Mouse (Mus musculus) gastrocnemius, postnatal 36 days (tissue): Measurements from ENCODE around the gene Armcx5. TPM values are rescaled to one million over a fixed set of nuclear protein-coding genes. Genes with fewer than 3 reads are reported as not detected.
"Not testable (repeated sequence)": the region's sequence is repeated elsewhere in the genome, so short reads cannot be mapped to it uniquely, and the experiment has no call there.

Experiments
- DNase-seq, 2 experiments: peaks; one replicate each; pipeline ENCODE4 v3.0.0; 2022
- intact Hi-C: fragments of 180-260 bp; cut with DNase I; formaldehyde crosslinking; loops from one replicate; pipeline ENCODE4 v1.15.1; 2025
- long read RNA-seq, 2 experiments: library from polyadenylated mRNA; stranded (forward); transcript quantifications; one replicate each; pipeline ENCODE4 v2.0.0; 2021
- total RNA-seq, 2 experiments: library from RNA; stranded (reverse); gene quantifications; 2 replicates each; pipeline ENCODE4 v1.2.3; 2021

Gene Armcx5
- total RNA-seq = 1 to 10 TPM; 2.6 to 3.8 TPM
- long read RNA-seq, experiment 1, partial matches to known transcripts = 0 of 1 reads
- long read RNA-seq, experiment 1, other reads (novel, unspliced or antisense) = 0 of 1 reads
- long read RNA-seq, experiment 2, partial matches to known transcripts = 0 of 4 reads
- long read RNA-seq, experiment 2, other reads (novel, unspliced or antisense) = 0 of 4 reads

DNA sequence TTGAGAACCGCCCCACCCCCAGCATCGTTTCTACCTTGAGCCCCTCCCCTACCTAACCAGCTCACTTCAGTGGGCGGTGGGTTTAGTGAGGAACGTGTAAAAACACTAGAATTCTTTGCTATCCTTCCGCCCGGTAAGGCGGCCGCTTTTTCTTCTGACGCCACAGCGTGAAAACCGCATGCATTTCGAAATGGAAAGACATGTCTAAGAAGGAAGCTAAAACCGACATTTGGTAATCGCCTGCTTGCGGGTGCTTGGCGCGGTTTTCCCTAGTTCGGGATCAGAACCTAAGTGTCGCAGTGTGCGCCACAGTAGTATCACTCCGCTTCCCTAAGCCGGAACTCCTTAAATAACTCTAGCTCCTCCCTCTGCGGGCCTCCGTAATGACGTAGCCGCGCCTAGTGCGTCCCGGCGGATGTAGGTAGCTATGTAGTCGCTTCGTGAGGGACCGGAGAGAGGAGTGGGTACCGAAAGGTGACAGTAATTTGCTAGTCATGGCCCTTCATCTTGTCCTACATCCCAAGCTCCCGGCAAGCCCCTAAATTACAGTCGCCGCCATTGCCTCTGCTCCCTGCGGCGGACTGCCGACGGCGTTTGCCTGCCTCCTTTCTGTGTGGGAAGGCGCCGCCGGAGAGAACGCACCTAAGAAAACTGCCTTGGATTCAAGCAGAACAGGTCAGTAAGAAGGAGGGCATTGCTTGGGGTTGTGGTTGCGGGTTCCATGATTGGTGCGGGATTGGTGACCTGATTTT lies at the start of gene Armcx5, which contains the start of gene Gprasp1:
Gene Armcx5 (plus strand): TSS at position 430 of the 752 bp plus-strand sequence.
Gene Gprasp1 (plus strand): TSS at position 430 of the 752 bp plus-strand sequence.
- intact Hi-C loops = no loop called here
- DNase-seq = peak; percentile 71 to 76

DNA sequence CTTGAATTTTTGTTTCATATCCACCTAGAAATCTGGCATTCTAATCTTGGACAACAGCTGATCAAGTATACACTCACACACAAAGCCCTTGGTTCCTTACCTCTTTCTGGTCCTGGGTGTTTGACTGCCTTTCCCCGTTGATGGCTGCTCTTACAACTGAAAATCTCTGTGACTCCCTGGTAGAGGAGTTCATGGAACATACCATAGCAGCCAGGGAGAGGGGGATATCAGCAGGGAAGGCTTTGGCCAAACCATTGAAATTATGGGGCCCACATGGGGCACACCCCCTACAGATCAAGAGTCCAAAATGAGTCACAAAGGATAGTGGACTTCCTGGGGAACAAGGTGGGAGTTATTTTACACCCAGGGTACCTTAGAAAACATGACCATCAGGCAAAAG lies 48.9 kb upstream of the Armcx5 start, which contains the start of gene Tcp11x2:
Gene Tcp11x2 (minus strand): TSS at position 158 of the 400 bp plus-strand sequence.
- intact Hi-C loops = no loop called here
- no peak for DNase-seq

DNA sequence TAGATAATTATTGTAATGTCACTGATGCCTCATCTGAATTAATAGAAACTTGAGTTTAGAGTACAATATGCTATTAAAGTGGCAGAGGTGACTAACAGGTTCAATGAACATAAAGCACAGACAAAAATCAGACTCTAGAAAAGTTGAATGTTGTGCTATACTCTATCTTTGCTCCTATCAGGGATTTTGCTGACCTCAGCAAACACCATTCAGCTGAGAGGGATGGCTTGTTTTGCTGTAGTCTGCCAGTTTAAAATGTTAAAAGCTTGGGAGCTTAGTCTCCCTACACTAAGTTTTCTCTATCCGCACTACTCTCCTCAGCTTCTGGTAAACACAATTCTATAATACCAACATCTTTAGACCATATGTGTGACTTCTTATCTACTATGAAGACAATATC lies 39.4 kb upstream of the Armcx5 start:
- no peak for DNase-seq
- intact Hi-C loops = no loop called here

DNA sequence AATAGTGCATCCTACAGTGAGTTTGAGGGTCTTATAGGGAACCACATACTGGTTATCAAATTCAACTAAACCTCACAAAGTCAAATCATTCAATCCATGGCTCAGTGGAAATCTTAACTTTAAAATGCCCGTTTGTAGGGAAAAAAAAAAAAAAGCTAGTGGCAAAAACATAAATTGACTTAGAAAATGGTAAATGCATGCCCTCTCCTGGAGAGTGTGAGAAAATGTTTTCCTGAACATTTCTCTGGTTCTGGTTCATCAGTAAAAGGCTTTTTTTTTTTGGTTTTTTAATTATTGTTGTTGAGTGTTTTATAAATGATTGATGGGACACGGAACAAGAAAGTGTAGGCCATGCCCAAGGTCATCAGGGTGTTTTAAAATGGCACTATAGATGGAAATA lies 38.2 kb upstream of the Armcx5 start:
- intact Hi-C loops = loop anchor here (2.0 kb wide), 1 partner anchor 52 kb away; no protein-coding TSS in a partner anchor
- no peak for DNase-seq

DNA sequence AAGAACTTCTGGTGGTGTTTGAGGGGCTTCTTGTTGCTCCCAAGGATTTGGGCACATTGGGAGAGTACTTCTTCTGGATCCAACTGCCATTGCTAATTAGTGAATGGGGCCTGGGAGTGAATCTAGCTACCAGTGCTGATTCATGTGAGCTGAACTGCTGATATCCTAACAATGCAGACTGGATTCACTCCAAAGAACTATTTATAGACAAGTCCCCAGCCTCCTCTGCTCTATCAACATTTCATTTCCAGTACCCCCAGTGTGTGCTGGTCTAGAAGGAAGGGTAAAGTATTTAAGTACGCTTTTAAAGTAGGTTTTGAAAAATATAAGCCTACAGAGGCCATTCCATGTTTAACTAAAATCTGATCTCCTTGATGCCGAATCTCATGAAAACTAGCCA lies 29.7 kb upstream of the Armcx5 start:
- intact Hi-C loops = no loop called here
- DNase-seq = no peak

DNA sequence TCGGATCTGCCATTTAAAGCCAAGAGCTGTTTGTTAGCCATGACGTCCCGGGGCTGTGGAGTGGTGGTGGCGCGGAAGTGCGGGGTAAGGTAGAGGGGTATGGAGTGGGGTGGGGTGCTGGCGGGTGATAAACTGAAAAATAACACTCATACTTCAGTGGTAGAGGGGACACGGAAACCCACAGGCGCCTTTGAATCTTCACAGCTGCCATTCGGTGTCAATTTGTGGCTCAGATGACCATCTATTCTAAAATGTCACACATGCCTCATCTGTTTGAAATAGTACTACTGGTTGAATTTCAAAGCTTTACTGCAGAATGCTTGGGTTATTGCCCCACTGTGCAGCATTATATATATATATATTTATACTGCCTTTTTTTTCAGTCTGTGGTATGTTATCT lies 17.4 kb upstream of the Armcx5 start, which contains the start of gene Tmsb15a:
Gene Tmsb15a (minus strand): TSS at position 101 of the 400 bp plus-strand sequence.
- DNase-seq = no peak
- intact Hi-C loops = no loop called here

DNA sequence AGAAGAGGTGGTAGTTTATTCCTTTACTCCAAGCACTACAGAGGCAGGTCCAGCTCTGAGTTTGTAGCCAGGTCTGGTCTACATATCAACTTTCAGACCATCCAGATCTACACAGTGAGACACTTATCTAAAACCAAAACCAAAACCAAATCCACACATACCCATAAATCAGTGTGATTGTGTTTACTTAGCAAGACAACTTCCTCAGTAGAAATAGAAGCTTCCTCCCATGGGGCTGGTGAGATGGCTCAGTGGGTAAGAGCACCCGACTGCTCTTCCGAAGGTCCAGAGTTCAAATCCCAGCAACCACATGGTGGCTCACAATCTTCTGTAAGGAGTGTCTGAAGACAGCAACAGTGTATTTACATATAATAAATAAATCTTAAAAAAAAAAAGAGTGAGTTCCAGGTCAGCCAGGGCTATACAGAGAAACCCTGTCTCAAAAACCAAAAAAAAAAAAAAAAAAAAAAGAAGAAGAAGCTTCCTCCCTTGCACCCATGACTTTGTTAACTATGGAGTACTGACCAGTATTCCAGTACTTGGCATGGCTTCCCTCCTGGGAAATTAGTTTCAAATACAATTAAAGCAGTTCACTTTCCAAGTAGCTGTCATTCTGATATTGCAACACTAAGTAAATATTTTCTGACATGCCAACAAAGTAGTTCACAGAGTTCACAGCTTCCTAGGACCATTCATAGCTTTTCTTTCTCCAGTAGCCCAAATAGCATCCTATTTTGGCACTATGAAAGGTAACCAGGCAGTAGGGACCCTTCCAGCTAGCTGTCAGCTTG lies 3.6 kb upstream of the Armcx5 start:
- DNase-seq = no peak
- intact Hi-C loops = no loop called here

DNA sequence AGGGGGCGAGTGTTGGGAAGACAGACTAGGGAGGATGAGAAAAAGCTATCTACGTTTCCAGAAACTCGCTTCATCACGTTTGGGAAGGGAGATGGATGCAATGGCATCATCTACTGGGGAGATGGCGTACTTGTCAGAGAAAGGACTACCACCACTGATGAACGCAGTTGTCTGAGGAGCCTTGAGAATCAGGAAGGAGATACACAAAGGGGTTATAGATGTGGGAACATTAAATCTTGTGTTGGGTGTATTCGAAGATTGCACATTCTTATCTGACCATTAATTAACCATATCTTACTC lies 473 bp downstream of the Armcx5 start:
- no peak for DNase-seq
- intact Hi-C loops = no loop called here

DNA sequence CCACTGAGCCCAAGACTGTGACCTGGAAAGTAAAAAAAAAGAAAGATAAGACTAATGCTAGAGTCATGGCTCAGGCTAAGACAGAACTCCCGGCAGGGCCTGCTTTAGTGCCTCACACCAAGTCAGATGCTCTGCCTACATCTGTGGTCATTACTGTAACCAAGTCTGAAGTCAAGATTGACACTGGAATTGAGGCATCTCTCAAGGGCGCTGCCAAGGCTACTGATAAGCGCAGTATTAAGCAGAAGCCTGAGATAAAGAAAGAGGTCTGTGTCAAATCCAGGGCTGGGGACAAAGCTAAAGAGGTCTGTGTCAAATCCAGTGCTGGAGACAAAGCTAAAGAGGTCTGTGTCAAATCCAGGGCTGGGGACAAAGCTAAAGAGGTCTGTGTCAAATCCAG lies 2.8 kb downstream of the Armcx5 start:
- DNase-seq, intact Hi-C loops: not testable (repeated sequence)

DNA sequence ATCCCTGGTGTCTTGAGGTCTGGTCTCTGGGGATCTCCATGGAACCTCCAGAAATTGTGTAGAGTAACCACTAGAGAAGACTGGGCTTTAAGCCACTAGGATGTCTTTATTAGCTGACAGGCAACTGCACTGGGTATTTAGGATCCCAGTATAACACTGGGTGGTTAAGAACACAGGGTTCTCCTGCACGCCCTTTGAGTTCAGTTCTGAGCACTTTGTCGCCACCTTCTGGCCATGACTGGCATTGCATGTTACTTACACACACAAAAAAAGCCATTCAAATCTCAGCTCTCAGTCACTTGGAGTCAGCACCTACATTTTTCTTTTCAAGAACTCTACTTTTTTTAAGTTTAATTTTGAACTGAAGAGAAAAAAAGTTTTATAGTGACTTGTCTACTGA lies 10.3 kb downstream of the Armcx5 start:
- peak; percentile 38 to 45 for DNase-seq
- intact Hi-C loops = loop anchor here (5.0 kb wide), 2 partner anchors 39 to 1701 kb away; no protein-coding TSS in a partner anchor

DNA sequence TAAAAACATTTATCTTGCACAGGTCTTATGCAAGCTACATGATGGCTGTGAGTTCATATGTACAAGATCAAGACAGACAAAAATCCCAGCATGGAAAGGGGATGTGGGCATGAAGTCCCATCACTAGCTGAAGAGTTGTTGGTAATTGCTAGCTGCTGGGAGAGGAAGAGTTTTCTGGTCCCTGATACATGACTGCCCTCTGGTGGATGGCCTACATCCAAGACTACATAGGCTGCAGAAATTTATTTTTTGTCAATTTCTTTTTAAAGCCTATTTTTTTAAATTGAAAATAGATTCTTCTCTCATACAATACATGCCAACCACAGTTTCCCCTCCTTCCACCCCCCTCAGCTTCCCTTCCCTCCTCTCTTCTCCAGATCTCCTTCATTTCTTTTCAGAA lies 19.2 kb downstream of the Armcx5 start:
- no peak for DNase-seq
- intact Hi-C loops = loop anchor here (5.0 kb wide), 2 partner anchors 36 to 104 kb away; partner anchors contain the start of gene Bhlhb9

DNA sequence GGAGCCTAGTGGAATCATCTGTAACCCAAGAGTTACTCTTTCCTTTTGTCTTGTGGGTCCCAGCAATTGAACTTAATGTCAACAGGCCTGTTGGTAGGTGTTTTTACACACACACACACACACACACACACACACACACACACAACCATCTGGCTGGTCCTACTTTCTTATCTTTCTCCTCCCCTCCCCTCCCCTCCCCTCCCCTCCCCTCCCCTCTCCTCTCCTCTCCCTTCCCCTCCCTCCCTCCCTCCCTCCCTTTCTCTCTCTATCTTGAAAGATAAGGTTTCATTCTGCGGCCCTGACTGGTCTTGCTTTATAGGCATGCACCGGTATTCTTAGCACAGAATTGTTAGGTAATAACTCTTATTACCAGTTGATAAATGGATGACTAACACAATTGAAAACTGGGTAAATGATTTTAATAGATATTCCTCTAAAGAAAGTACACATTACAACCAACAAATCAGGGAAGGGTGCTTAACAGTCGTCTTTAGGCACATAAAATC lies 25.6 kb downstream of the Armcx5 start:
- no peak for DNase-seq
- intact Hi-C loops = no loop called here

DNA sequence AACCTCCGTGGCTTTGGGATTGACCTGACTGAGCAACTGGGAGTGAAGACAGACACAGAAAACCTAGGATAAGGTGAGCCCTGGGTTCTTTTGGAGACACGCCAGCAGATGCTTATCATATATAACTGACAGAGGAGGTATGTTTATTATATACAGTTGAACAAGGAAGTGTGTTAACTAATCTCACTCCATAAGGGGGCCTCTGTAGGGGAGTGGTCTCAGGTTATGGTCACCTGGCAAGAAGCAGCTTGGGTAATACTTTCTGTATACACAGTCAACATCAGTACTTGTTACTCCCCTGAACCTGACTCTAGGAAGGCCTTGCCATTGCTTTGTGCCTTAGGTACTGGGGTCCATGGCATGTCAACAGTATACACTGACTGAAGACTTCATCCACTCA lies 26.0 kb downstream of the Armcx5 start:
- no peak for DNase-seq
- intact Hi-C loops = no loop called here

DNA sequence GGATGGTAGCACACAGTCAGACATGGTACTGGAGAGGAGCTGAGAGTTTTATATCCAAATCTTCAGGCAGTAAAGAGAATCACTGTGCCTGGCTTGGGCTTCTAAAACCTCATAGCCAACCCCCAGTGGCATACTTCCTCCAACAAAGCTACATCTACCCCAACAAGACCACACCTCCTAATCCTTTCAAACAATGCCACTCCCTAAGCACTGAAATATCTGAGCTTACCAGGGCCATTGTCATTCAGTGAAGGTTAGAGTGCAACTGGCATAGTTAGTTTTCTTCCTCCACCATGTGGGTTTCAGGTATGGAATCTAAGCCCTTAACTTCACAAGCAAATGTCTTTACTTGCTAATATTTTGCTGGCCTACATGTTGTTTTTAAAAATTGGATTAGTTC lies 49.0 kb downstream of the Armcx5 start:
- intact Hi-C loops = loop anchor here (5.0 kb wide), 1 partner anchor 39 kb away; no protein-coding TSS in a partner anchor
- no peak for DNase-seq

DNA sequence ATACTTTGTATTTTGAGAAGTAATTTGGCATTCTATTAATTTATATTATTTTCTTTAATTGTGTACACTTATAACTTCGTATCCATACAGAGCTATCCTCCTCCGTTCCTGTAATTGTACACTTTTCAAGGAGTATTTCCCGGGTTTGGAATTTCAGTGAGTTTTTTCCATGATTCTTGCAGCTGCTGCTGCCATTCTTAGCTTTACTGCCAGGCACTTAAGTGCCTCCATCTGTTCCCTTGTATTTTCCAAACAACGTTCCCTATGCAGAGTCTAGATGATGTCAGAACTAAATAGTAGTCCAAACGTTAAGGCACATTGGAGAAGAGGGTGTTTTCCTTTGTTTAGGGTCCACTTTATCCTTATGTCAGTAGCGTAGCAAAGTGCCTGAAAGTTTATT lies 49.8 kb downstream of the Armcx5 start:
- intact Hi-C loops = loop anchor here (5.0 kb wide), 1 partner anchor 40 kb away; no protein-coding TSS in a partner anchor

DNA sequence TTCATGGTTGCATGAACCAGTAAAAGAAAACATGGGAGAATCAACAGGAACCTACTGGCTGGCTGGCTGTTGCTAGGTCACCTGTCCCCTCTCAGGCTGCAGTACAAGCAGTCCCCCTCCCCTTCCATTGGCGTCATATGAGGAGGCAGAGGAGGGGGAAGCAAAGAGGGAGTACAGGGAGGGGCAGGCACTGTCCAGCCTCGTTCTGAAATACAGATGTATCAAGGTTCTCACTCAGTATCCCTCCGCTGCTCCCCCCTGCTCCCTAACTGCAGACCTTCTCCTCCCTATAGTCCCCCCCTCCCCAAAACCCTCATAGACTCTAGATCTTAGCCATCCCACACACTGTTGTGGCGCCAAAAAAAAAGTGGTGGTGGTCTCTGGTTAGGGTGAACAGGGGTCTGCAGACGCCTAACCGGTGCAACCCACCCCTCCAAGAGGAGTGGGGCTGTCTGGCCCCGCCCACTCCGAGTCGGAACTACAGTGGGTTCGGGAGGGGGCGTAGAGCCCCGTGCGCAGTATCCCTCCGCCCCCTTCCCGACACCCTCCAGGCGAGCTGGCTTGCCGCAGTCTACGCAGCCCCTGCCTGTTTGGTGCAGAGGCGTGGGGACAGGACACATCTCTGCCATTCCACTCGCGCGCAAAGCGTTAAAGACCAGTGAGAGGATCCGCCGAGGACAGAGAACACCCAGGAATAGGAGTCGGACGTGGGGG lies 53.2 kb downstream of the Armcx5 start:
- intact Hi-C loops = loop anchor here (5.0 kb wide), 1 partner anchor 33 kb away; no protein-coding TSS in a partner anchor
- not testable (repeated sequence) for DNase-seq

More for the DNA sequence above, 49.8 kb downstream of the Armcx5 start:
- DNase-seq = no peak

DNA sequence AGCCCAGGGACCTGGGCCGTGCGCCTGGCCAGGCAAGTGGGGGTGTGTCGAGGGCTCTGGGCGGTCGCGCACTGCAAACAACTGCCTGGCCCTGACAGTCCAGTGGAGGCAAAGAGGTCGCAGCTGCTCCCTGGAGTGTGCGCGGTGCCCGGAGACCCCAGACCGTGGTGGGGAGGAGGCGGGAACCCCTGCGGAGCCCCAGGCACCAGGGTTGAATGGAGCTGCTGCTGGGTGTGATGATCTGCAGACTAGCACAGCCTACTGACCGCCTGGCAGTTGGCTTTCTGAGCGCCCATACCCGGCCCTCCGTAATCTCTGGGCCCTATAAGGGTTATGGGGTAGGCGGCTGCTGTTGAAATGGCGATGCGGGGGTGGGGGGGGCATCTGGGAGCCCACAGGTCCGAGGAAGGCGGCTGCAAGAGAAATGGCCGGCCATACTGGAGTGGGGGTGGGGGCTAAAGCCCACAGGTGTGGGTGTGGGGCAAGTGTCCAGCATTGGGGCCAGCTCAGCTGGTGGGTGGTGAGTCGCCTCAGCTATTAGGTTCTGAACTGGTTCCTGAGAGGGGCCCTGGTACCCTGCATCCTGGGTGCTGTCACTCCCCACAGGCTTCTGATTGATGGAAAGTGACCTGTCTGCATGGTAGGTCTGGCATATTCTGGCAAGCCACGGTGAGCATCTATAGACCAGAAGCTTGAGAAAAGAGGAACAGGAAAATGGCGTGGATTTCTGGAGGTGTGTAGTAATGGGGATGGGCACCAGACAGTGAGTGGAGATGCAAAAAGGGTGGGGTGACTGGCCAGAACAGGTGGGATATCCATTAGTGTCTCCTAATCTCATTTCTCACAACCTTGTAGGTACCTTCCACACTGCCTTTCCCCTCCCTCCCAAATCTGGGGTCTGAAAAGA lies 54.0 kb downstream of the Armcx5 start:
- intact Hi-C loops = loop anchor here (5.0 kb wide), 1 partner anchor 34 kb away; no protein-coding TSS in a partner anchor
- not testable (repeated sequence) for DNase-seq
